Mouse (Mus musculus) intestine, postnatal 0 days (tissue): ENCODE data around the gene H60b. TPM values are rescaled to one million over a fixed set of nuclear protein-coding genes. Genes with fewer than 3 reads are reported as not detected.
"Not testable (repeated sequence)": the region's sequence is repeated elsewhere in the genome, so short reads cannot be mapped to it uniquely, and the experiment has no call there.

Experiments
- ATAC-seq: fragments of 200-750 bp; cut with Nextera tagmentation; 2 replicates; pipeline ENCODE4 v1.8.0; 2017; ENCODE audit warnings: mild to moderate bottlenecking, moderate TSS enrichment, moderate library complexity
- H3K27ac ChIP-seq: fragments of 300-500 bp; sonication (generic); 2 replicates; pipeline ENCODE4 v1.5.1; 2014; ENCODE audit warnings: mild to moderate bottlenecking, low read depth, low read length, moderate library complexity
- H3K27me3 ChIP-seq: fragments of 300-500 bp; sonication (generic); replicated peaks from 2 replicates; pipeline ENCODE4 v1.6.1; 2014; ENCODE audit warnings: low read length, mixed read lengths; ENCODE audit not compliant: control insufficient read depth, insufficient read depth
- H3K36me3 ChIP-seq: fragments of 300-500 bp; sonication (generic); 2 replicates; pipeline ENCODE4 v1.6.1; 2014; ENCODE audit warnings: mild to moderate bottlenecking, moderate library complexity; ENCODE audit not compliant: control insufficient read depth, insufficient read depth
- H3K4me1 ChIP-seq: fragments of 300-500 bp; sonication (generic); replicated peaks from 2 replicates; pipeline ENCODE4 v1.6.1; 2014; ENCODE audit warnings: antibody characterized with exemption, low read length, mixed read lengths; ENCODE audit not compliant: control insufficient read depth, insufficient read depth
- H3K4me2 ChIP-seq: fragments of 300-500 bp; sonication (generic); replicated peaks from 2 replicates; pipeline ENCODE4 v1.6.1; 2014; ENCODE audit warnings: low read depth, mild to moderate bottlenecking, moderate library complexity
- H3K4me3 ChIP-seq: fragments of 300-500 bp; sonication (generic); 2 replicates; pipeline ENCODE4 v1.5.1; 2014; ENCODE audit warnings: low read depth, low read length
- H3K9ac ChIP-seq: fragments of 300-500 bp; sonication (generic); 2 replicates; pipeline ENCODE4 v1.6.1; 2014; ENCODE audit warnings: mild to moderate bottlenecking, low read depth, low read length
- H3K9me3 ChIP-seq: fragments of 300-500 bp; sonication (generic); 2 replicates; pipeline ENCODE4 v1.6.1; 2016; ENCODE audit warnings: mixed run types; ENCODE audit not compliant: control insufficient read depth
- CTCF ChIP-seq: sonication (generic); IDR thresholded peaks from 2 replicates; pipeline ENCODE4 v1.5.1; 2016; ENCODE audit warnings: low read depth, mild to moderate bottlenecking, control low read depth, antibody characterized with exemption, moderate library complexity
- WGBS: fragments of 180-500 bp; shearing (Covaris S2); extraction: QIAGEN DNeasy Blood & Tissue Kit; methylation state at CpG from one replicate; pipeline ENCODE4 v1.1.7; 2014; 5-methylcytosine and 5-hydroxymethylcytosine counted together
- polyA plus RNA-seq: library from polyadenylated mRNA; unstranded; fragments of >200 nt; fragmentation: Nextera tagmentation; extraction: Ambion mirVana; gene quantifications from 2 replicates; pipeline ENCODE4 v1.2.1, GENCODE M21; 2015

H60b gene
- 0.46 and 0.50 TPM in 2 replicates for polyA plus RNA-seq

DNA sequence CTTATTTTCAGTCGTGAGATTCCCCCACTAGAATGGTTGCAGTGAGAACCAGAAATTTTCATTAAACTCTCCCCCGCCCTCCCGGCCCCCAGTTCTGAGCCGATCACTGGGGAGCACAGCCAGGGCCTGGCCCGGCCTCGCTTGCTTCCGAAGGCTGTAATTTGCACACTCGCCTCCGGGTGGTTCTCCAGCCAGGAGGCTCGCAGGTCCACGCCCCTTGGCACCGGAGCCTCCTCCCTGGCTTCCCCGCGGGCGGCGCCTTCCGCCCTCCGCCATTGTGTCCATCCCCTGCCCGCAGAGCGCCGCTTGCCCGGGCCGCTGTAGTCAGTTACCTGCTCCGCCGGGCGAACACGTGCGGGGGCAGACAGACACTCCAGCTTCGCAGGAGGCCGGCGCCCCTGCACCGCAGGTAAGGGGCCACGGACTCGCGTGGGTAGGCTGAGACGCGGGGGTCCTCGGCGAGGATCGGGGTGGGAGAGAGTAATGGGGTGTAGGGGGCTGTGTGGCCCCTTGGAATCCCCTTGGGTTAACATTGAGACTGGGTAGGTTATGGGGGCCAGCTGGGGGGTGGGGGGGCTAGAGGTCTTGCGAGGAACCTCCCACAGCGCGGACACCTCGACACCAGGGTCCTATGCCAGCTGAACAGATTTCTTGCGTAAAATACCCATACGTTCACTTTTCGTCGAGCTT lies at the start of gene H60b, which contains the start of gene Raet1e:
TSS of gene H60b (plus strand) at position 277 of the 690 bp plus-strand sequence.
TSS of gene Raet1e (plus strand) at position 260 of the 690 bp plus-strand sequence.
- not testable (repeated sequence) for H3K36me3 ChIP-seq, H3K9me3 ChIP-seq, H3K9ac ChIP-seq, H3K4me1 ChIP-seq, H3K27ac ChIP-seq
- peaks cover 61% of the 10 kb centered on the region for H3K27me3 ChIP-seq
- H3K4me2 ChIP-seq, result peak within 1 kb of the TSS; percentile 68
- under 1% methylated on average over 48 of the region's 48 CpGs for WGBS
- ATAC-seq, result peak; percentile 80
- TF ChIP-seq CTCF, result peak; percentile 57
- H3K4me3 ChIP-seq, result peak within 1 kb of the TSS; percentile 38

DNA sequence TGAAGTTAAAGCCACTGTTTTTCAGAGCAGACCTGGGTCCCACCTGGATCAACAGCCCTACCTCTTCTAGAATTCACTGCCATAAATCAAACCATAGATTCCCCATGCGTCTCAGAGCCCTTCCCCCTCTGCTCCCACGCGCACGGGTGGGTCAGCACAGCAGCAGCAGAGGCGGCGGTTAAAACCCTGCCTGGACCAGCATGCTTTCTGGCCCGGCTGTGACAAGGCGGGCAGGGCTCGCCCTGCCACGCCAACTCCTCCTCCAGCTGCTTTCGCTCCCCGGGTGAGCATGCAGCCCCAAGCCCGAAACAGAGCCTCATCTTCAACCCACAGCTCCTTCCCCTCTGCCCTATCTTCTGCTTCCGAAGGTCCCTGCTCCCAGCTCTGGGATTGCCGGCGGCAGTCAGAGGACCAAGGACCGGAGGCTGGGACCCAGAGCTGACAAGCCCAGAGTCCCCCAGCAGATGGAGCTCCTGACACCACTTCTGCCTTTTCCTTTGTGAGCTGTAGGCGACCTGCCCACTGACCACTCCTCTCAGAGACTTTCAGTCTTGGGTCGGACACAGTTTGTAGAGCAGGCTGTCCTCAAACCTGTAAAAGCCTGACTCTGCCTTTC lies 17.6 kb upstream of the H60b start:
- H3K9me3 ChIP-seq, result no peaks in the 10 kb centered on the region
- H3K27me3 ChIP-seq, result no peaks in the 10 kb centered on the region
- H3K4me3 ChIP-seq, result peak overlapping the region; percentile 28; the same call in 1 of the 2 replicates
- no peaks in the 10 kb centered on the region for H3K36me3 ChIP-seq
- ATAC-seq, result no peak
- TF ChIP-seq CTCF, result peak; percentile 83
- peak overlapping the region; percentile 68 for H3K4me2 ChIP-seq
- H3K4me1 ChIP-seq, result no peaks in the 10 kb centered on the region
- H3K9ac ChIP-seq, result no peak overlapping the region
- no peak overlapping the region for H3K27ac ChIP-seq
- WGBS, result 2% methylated on average over 19 of the region's 19 CpGs

DNA sequence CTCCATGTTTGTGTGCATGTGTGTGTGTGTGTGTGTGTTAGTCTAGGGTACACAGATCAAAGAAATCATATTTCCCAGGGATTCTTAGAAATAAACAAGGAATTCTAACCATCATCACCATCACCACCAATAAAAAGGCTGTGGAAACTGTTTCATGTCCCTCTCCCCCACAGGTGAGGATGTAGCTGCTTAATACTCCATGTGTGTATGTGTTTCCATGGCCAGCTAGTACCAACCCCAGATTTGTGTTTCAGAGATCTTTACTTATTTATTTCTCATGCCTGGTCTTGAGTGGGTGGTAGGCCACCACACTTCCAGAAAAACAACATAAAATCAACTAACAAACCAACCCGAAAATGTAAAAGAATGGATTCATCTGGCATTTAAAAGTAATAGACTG lies 16.2 kb upstream of the H60b start:
- H3K36me3 ChIP-seq, H3K27me3 ChIP-seq, H3K9ac ChIP-seq, H3K27ac ChIP-seq, ATAC-seq, H3K4me3 ChIP-seq, H3K9me3 ChIP-seq, H3K4me2 ChIP-seq, H3K4me1 ChIP-seq: not testable (repeated sequence)
- WGBS, result 80% methylated on average over 1 of the region's 1 CpGs

DNA sequence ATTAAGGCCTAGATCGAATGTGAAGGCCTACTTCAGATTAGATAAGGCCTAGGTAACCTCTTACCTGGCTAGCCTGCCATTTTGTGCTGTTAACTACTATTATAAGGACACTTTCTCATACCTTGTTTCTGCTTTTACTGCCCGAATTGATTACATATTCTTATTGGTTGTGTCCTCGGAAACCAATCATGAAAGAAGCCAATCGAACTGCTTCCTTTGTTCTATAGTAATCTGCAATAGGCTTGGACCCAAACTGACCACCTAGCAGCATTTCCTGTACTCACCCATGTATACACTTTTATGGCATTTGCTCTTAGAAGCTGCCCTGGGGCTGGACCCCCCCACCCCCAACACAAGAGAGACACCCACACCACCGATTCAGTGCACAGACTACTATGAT lies 15.5 kb upstream of the H60b start:
- Histone ChIP-seq H3K4me3 (no peak overlapping the region), H3K27me3 (no peaks in the 10 kb centered on the region), H3K27ac (no peak overlapping the region), H3K4me1 (no peaks in the 10 kb centered on the region), H3K36me3 (no peaks in the 10 kb centered on the region), H3K9me3 (no peaks in the 10 kb centered on the region), H3K4me2 (no peak overlapping the region), H3K9ac (no peak overlapping the region)
- TF ChIP-seq CTCF, result no peak
- ATAC-seq, result no peak
- WGBS, result 73% methylated on average over 5 of the region's 5 CpGs

DNA sequence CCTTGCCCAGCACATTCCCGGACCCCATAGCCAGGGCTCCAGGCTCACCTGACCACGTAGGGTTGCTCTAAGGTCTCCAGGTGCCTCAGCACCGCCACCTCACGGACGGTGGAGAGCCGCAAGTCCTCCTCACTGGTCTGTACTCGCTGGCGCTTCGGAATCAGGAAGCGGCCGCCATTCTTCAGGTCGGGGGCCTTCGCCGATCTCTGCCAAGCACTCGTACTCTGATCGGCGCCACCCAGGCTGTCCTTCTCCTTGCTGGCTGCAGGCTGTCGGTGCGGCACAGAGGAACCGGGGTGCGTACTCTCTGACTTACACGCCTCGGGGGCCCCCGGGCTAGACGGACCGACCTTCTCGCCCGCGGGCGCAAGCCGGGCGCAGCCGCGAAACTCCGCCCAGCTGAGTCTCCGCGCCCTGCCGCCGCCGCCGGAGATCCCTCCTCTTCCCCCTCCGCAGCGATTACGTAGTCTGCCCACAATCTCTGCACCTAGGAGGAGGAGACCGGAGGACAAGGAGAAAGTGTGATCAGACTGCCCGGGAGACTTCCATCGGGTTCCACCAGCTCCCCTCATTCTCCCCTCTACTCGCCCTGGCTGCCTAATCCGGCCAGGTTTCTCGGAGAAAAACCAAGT lies 9.8 kb upstream of the H60b start:
- peak overlapping the region; percentile 72 for H3K4me3 ChIP-seq
- H3K36me3 ChIP-seq, result no peaks in the 10 kb centered on the region
- peak overlapping the region; percentile 93 for H3K27ac ChIP-seq
- peak; percentile 96 for ATAC-seq
- H3K9ac ChIP-seq, result peak overlapping the region; percentile 64
- no peaks in the 10 kb centered on the region for H3K4me1 ChIP-seq
- under 1% methylated on average over 50 of the region's 50 CpGs for WGBS
- no peaks in the 10 kb centered on the region for H3K9me3 ChIP-seq
- peaks cover 17% of the 10 kb centered on the region for H3K27me3 ChIP-seq
- TF ChIP-seq CTCF, result peak; percentile 82
- peak overlapping the region; percentile 98 for H3K4me2 ChIP-seq

DNA sequence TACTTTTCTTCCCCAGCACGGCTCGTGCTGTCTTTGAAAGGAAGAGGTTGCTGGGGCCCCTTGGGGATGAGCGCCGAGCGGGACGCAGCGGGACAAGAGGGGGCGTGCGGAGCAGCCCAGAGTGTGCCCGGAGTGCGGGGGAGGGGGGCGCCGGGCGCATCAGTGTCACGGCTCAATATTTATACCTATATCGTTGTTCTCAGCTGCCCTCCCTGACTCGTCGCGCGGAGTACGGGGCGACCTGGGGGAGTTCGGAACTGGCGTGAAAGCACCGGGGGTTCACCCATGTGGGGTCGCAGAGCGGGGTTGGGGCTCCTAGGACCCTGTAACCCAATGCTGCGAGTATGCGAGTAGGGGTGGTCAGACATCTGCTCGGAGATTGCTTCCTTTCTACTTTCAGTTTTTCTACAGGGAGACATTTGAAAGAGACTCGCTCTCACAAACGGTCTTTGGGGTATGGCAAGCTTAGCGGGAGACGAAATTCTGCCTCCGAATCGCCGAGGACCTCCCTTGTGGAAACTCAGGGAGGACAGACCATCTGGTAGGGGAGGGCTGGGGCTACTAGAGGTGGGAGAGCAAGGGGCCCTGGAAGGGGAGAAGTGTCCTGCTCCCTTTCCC lies 9.2 kb upstream of the H60b start, which contains the start of gene E030030I06Rik:
TSS of gene E030030I06Rik (minus strand) at position 198 of the 618 bp plus-strand sequence.
- peak within 1 kb of the TSS; percentile 93 for H3K27ac ChIP-seq
- H3K27me3 ChIP-seq, result peaks cover 22% of the 10 kb centered on the region
- under 1% methylated on average over 37 of the region's 37 CpGs for WGBS

More for the DNA sequence above, 9.2 kb upstream of the H60b start, which contains the start of gene E030030I06Rik:
- Histone ChIP-seq H3K9ac (peak within 1 kb of the TSS; percentile 64), H3K4me3 (peak within 1 kb of the TSS; percentile 72), H3K4me2 (peak within 1 kb of the TSS; percentile 98), H3K4me1 (no peaks in the 10 kb centered on the region), H3K9me3 (no peaks in the 10 kb centered on the region), H3K36me3 (no peaks in the 10 kb centered on the region)
- TF ChIP-seq CTCF, result no peak
- ATAC-seq, result peak; percentile 21; the same call in 1 of the 2 replicates
